Mouse (Mus musculus): ENCODE measurements around the gene Fhl3. TPM values are rescaled to one million over a fixed set of nuclear protein-coding genes. Genes with fewer than 3 reads are reported as not detected.
"Not testable (repeated sequence)": the region's sequence is repeated elsewhere in the genome, so short reads cannot be mapped to it uniquely, and the experiment has no call there.

Fhl3 gene
- total RNA-seq, 2 experiments from 2014 or later, result 8.1 to 9.0 TPM

DNA sequence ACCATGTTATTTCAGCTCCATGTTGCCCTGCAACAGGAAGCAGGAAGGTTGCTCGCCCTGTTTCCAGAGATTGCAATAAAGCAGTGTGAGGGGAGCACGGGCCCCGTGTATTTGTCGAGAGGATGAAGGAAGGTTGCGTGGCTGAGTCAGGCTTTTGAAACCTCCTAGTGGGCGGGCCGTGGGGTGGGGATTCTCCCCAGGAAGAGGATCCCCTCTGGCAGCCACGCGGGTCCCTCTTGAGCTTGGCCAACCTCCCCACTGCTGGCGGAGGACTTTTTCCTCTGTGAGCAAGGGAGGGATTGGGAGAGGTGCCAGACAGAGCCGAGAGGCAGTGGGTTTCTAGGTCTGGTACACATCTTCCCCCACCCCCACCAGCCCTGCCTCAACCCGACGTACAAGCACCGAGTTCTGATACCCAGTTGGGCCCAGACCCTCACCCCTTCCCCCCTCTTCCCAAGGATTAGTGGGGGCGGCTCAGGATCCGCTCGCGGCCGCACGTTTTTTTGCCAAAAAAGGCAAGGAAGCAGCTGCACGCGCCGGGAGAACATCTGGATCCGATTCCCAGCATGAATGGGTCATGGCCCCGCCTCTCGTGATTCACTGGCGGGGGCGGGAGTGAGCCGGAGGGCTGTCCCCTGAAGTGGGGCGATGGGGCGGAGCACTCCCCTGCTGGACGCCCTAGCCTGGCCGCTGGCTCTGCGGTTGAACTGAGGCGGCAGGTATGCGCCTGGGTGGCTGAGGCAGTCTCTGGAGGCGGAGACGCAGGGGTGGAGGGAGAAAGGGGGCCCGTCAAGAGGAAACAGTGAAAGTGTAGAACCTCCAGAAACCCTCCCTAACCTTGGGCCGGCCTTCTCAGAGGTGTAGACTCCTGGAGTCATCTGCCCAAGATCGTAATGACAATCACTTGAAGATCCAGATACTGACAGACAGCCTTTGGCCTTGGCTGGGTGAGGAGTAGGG lies 8.3 kb downstream of the Fhl3 start:
- DNase-seq, result peak; percentile 98

DNA sequence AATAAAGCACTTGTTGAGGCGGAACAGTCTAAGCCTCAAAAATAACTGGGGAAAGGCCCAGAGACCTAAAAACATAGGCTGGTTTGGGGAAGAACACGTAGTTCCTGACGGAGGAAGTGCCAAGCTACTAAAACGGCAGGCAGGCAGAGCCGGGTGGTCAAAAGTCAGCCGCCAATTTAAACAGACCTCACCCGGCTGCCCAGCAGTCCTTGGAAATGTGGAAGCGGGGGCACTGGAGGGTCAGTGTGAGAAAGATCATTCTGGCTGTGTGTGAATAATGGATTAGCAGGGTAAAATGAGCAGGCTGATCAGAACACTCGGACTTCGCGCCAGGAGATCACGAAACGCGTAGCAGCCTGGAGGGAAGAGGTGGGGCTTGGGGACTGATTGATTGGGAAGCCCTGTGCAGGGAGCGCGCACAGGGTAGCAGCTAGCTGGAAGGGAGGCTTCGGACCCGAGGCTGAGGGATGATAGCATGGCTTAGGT lies 9.5 kb downstream of the Fhl3 start:
- peak; percentile 70 to 74 for DNase-seq

DNA sequence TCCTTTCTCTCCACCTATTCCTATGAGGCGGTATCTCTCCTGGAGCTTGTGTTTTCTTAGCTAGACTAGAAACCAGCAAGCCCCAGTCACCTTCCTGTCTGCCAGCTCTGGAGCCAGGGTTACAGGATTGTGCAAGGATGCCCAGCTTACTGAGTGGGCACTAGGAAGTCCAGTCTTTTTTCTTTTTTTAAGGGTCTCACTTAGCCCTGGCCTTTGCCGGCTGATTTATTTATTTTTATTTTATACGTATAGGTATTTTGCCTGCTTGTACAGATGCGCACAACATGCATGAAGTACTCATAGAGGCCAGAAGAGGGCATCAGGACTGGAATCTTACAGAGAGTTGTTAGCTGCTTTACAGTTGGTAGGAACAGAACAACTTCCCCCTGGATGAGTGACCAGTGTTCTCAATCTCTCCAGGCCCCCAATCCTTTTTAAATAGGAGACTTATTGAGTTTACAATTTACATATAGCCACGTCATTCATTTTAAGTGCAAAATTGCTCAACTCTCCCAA lies 10.3 kb downstream of the Fhl3 start:
- DNase-seq, result no peak

DNA sequence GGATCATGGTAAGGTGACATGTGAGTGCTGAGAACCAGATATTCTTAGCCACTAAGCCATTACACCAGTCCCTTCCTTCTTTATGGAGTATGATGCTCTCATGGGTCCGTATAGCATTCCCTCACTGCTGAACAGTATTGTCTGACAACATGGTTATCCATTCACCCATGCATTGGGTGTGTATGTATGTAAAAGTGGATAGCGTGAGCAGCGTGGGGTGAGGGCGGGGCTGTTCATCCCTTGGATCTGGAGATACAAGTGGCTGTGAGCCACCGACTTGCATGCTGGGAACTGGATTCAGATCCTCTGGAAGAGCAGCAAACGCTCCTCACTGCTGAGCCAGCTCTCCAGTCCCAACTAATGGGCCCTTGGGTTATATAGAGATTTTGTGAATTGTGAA lies 12.1 kb downstream of the Fhl3 start:
- no peak for DNase-seq

DNA sequence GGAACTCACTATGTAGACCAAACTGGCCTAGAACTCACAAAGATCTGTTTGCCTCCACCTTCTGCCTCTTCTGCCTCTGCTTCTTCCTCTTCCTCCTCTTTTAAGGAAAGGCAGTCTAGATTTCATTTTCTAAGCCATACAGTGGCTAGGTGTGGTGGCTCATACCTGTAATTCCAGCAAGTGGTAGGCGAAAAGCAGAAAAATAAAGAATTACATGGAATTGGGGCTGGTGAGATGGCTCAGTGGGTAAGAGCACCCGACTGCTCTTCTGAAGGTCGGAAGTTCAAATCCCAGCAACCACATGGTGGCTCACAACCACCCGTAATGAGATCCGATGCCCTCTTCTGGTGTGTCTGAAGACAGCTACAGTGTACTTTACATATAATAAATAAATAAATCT lies 13.3 kb downstream of the Fhl3 start:
- DNase-seq, result not testable (repeated sequence)

DNA sequence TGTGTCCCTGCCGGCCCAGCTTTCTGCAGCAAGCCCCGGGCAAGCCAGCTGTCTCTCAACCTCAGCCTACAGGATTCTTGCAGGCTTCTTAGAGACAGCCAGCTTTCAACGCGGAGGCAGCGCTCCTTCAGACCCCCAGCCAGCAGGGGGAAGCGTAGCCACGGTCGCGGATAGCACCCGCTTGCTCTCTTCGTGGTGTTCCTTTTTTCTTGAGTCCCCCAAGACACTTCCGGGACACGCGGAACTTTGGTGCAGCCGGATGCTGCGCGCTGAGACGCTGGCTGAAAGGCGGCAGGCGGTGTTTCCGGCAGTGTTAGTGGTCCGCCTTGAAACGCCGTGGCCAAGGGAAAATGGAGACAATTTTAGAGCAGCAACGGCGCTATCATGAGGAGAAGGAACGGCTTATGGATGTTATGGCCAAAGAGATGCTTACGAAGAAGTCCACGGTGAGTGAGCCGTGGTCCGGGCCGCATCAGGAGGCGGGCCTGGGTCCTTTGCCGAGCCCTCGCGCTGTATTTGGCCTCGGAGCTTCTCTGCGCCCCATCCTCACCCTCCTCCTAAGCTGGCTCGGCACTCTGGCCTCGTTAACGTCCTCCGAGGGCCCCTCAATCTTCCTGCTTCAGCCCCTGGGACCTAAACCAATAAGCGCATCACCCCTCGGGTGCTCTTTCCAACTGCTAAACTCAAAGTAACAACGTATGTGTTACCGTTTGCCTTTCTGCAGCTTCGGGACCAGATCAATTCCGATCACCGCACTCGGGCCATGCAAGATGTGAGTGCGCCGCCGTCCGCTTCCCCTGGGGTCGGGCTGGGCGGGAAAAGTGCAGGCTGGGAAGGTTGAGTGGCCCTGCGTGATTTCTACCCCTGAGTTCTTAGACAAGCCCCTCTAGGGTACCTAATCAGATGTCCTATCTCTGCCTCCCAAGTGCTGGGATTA lies 14.3 kb downstream of the Fhl3 start, which contains the start of gene Sf3a3:
TSS of gene Sf3a3 (plus strand) at position 232 of the 937 bp plus-strand sequence.
- peak; percentile 96 for DNase-seq

DNA sequence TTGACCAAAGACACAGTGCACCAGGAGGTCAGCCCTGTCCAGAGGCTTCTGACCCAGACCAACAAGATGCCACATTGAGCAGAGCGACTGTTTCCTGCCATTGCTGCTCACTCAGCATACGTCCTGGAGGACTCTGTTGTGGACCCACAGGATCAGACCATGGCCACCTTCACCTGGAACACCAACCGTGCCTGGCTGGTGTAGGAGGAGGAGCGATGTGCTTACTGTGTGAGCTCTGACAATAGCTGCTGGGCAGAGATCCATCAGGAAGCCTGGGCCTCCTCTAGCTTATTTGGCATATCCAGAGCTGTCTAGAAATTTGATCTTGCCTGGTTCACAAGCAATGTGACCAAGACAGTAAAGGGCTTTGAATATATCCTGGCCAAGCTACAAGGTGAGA lies 18.6 kb downstream of the Fhl3 start:
- no peak for DNase-seq

DNA sequence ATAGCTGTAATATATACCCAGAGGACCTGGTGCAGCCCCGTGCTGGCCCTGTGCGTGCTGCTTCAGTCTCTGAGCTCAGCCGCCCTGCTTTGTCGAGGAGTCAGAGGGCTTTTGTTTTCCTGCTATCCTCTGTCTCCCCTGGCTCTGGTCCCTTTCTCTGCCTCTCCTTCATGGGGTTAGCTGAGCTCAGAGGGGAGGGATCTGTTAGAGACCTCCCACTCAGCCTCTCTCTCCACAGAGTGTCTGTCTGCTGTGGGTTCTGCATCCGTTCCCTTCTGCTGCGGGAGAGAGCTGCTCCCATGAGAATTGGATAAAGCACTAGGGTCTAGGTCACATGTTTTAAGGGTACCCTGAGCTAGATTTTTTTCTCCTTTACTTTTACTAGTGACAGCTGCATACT lies 25.6 kb downstream of the Fhl3 start:
- DNase-seq, result no peak

DNA sequence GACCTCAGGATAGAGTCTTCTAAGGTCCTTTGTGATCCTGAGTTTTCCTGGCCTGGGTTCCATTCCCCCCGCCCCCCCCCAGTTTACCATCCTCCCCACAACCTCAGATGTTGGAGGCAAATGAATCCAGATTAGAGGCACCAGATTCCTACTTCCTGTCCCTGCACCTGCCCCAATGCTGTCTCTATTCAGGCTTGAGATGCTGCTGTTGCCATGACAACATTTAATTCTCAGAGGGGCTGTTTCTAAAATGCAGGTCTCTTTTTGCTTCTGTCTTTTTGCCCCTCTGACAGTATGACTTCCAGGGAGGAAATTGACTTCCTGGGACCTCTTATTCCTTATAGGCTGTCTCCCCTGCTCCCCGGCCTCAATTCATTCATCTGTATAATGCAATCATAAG lies 36.5 kb downstream of the Fhl3 start:
- DNase-seq, result no peak

DNA sequence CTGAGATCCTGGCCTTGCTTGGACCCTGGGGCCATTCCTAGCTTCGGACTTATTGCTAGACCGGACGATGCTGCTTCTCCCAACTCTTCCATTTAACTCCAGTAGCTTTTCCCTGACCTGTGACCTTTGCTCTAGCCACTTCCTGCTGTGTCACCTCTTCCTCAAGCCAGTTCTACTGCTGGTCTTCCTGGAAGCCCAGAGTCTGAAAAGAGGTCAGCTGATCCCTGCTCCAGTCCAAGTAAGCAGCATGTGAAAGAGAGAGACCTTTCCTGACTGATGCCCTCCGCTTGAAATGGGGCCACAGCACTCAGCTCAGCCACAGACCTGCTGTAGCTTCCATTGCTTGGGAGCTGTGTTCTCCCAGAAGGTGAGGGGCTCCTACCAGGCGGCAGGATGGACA lies 37.0 kb downstream of the Fhl3 start:
- DNase-seq, result no peak

DNA sequence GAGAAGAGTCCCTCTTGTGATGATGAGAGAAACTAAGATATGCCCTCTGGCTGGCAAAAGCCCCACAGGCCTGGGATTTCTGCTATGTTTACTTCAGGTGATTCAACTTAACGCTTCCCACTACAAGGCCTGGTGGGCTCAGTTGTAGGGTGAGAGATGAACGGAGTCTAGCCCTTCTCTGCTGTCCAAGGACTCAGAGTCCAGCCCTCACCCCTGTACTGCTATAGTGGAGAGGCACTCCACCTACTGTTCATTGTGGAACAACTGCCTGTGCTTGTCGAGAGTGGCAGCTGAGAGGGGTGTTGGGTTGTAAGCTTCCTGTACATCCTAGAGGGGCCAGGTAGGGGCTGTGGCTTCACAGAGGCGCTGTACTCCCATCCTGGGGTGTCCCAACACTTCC lies 37.5 kb downstream of the Fhl3 start:
- no peak for DNase-seq

DNA sequence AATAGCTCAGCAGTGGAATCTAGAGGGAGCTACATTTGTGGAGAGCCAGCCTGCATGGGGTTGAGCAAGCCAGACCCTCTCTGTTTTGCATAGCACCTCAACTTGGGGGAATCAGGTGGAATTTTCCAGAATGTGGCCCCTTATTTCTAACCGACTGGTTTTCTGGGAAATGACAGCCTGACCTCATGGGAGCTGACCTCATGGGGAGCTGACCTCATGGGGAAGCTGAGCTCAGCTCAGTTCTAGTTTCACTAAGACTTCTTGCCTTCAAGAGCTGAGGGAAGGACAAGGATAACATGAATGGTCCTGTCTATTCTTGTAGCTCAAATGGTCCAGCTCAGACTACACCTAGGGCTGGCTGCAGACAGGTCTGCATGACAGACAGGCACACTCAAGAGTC lies 38.3 kb downstream of the Fhl3 start:
- DNase-seq, result no peak

DNA sequence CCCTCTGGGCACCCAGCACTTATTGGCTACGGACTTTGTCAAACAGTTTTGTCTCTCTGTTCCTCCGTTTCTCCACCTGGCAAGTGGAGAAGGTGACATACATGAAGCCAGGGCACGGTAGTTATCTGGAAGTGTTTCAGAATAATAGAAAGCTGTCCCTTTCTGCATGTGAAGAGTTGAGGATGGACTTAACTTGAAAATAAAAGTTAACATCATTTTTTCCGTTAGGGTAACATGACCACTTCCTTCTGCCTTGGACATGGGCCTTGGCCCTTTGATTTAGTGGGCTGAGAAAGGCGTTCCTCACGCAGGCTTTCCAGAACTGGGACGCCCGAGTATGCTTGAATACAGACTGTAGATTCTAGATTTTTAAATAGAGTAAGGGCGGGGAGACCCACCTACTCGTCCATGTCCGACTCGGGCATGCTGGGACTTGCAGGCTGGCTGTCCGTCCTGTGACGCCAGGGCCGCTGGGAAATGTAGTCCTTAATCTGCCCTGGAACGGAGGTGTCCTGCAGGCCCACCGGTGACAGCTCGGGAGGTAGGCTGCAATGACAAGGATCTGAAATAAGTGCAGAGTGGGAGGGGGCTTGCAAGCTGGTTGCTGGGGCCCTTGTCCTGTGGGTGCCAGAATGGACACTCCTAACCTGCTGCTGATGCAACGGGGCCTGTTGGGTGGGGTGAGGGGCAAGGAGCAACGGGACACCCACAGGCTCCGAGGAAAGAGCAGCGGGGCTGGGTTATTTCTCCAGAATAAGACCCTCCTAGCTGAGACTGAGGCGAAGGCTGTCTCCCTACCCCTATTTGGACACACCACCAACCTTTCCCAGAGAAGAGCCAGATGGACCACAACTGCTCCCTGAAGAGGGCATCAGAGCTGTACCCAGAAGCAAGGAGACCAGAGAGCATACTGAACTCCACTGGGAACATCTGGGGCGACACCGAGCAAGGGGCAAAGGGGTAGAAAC lies 41.2 kb downstream of the Fhl3 start, which contains the start of gene Inpp5b:
TSS of gene Inpp5b (plus strand) at position 475 of the 968 bp plus-strand sequence.
- peak; percentile 86 to 87 for DNase-seq

DNA sequence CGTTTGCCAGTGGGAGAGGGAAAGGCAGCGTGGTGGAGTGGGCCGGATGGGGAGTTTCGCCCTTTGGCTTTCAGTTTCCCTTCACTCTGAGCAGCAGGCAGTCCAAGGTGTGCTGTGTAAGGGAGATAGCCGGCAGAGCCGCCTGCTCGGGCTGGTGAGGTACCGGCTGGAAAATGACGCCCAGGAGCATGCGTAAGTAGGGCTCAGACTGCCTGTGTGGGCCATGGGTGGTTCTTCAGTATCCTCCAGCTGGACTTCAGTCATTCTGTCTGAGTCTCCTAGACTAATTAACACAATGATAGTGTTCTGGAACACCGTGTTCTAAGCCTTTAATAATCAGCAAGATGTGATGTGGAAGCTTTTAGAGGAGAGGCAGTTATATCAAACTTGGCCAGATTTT lies 42.3 kb downstream of the Fhl3 start:
- no peak for DNase-seq

DNA sequence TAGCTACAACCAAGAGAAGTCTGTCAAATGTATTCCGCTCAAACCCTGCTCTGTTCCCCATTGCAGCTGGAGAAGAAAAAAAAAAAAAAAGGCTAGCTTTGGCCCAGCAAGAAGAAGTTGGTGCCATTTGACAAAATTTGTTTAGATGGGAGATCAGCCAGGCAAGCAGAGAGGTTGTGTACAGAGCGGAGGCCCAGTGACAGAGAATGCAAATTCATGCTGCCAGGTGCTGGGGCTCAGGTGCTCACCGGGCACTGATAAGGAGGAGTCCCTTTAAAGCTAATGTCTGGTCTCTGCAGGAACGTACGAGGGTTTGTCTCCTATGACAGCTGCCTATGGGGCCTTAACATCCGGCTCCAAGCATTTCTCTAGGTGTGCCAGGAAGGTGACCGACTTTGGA lies 46.1 kb downstream of the Fhl3 start:
- no peak for DNase-seq

DNA sequence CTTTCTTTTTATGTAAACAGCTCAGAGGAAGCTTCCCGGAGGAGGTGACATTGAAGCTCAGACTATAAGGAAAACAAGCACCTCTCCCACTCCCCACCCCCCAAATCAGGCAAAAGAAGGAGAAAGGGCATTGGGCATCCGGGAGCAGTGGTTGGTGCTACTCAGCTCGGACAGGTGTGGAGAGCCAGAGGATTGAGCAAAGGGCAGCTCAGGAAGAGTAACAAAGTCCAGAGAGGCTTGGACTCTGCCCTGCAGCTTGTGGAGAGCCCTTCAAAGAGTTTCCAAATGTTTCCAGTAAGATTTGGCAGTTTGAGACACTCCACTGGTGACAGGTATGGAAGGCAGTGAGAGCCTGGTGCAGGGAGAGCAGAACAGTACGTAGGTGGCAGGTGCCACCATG lies 47.4 kb downstream of the Fhl3 start:
- no peak for DNase-seq

DNA sequence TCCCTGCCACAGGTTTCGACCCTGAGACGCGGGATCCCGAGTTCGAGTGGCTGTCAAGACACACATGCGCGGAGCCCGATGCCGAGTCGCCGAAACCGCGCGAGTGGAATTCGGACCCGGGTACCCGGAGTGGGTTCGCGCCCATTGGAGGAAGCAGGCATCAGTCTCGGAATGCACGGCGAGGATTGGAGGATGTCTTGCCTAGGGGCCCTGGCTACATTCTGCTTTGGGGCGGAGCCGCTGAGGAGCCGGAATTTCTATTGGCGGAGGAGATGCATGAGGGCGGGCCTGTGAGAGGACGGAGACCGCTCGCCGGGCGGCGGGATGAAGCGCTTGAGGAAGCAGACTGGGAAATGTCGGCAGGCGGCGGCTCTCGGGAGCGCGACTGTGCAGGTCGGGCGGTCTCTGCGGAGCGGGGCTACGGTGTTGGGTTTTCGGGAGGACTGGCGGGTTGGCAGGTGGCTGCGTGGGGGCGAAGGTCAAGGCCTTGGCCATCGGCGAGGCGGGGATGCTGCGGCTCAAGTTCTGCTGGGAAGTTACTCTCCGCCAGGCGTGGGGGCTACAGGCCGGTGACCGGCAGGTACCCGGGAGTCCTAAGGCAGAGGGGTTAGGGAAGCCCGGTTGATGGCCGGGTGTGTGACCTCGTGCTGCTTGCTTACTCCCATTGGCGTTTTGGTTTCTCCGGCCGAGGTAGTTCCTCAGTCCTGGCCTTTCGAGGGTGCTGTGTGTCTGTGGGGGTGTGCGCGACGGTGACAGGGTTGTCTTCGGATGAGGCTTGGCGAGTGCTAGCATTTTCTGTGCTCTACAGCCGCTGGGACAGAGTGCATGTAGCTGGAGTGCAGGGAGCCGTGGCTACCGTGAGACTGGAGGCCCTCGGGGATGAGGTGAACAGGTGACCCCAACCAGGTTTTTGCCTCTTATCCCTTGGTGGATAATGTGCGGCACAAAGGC lies 51.1 kb downstream of the Fhl3 start:
- peak; percentile 98 to 100 for DNase-seq

DNA sequence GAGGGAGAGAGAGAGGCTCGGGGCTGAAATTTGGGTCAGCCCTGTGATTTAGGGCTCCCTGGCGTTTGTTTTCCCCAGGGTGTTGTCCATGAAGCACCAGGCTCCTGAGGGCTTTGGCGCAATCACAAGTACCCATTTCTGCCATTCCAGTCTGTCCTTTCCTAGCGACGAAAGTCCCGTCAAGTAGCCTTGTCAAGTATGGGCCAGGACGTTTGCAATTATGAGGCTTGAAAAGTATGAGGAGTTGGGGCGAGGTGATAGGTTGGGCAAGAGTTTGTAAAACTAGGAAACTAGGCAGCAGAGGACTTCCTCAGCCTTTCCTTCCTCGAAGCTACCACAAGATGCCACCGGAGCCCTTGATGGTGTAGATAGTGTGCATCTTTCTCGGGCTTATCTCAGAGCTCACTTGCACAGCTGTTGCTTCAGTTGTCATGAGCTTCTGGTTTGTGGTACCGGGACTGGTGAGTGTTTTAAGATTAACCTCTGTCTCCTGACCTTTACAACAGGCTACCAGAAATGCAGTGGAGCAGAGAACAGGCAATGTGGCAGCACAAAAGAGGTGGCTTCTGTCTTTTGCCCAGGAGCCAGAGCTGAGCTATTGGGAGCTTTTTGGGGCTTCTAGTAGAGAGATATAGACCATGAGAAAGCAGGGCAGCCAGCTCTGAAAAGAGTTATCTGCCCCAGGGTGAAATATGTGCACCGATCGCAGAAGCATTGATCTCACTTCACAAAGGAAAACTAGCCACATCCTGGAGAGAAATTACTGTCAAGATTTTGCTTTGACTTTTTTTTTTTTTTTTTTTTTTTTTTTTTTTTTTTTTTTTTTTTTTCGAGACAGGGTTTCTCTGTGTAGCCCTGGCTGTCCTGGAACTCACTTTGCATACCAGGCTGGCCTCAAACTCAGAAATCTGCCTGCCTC lies 52.0 kb downstream of the Fhl3 start:
- DNase-seq, result no peak

DNA sequence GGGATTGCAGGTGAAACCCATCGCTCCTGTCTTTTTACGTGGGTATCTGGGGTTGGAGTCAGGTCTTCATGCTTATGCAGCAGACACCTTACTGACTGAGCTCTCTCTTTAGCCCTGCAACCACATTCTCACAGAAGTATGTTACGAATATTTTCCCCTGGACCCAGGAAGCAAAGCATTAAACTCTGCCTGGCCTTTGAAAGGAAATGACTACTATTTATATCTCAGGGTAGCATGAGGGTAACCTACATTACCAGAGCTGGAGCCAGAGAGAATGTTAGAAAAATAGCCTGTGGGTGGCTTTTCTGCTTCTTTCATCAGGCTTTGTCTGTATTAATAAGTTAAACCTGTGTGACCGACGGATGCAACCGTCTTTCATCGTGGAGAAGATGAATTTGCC lies 55.0 kb downstream of the Fhl3 start:
- DNase-seq, result no peak

Measured in adrenal gland, postnatal 36 days (tissue).